In genomic region chr3:84889648-84890047, GRCm38 (mm10) we compare ENCODE assay signal across 9 mouse cellular contexts.
DNase-seq lines count a peak whose midpoint lies in the region; ATAC-seq and TF ChIP-seq lines count a peak whose summit lies in the region.
"Had no signal": no experiment of that assay in that cellular context is flagged by ENCODE, and none has a peak within 500 bp of the region (broad histone marks: within the 10 kb centered on the region; RNA-seq: fewer than 3 reads in every experiment).

No protein-coding gene starts in this region.

- no peaks in the 10 kb centered on the region for H3K9me3 ChIP-seq in midbrain, postnatal 0 days (ENCODE audit: low read length)
- no peaks in the 10 kb centered on the region for H3K9me3 ChIP-seq in midbrain, embryonic 11.5 days (ENCODE audit: control insufficient read depth, low read length)
- H3K9me3 ChIP-seq: limb, embryonic 12.5 days had no signal

- no peak overlapping the region for H3K9ac ChIP-seq in midbrain, postnatal 0 days (replicated peaks; ENCODE audit: low read length, poor library complexity, severe bottlenecking)
- H3K9ac ChIP-seq in midbrain, embryonic 11.5 days (ENCODE audit: low read length) = no peak overlapping the region
- H3K9ac ChIP-seq: limb, embryonic 12.5 days had no signal

- no peak overlapping the region for H3K4me3 ChIP-seq in gastrocnemius, adult 2 months
- H3K4me3 ChIP-seq in midbrain, postnatal 0 days (ENCODE audit: low read depth, low read length) = no peak overlapping the region
- no peak overlapping the region for H3K4me3 ChIP-seq in midbrain, embryonic 11.5 days (ENCODE audit: low read depth, low read length)
- H3K4me3 ChIP-seq: limb, embryonic 12.5 days had no signal

- no peak overlapping the region for H3K4me2 ChIP-seq in midbrain, postnatal 0 days (ENCODE audit: low read depth, low read length, poor library complexity, severe bottlenecking)
- no peak overlapping the region for H3K4me2 ChIP-seq in midbrain, embryonic 11.5 days
- H3K4me2 ChIP-seq: limb, embryonic 12.5 days had no signal

- intact Hi-C loops in gastrocnemius, adult 2 months (cut with DNase I) = no loop called here
- intact Hi-C loops in gastrocnemius, postnatal 14 days (cut with DNase I; ENCODE audit: low total_unique reads) = no loop called here

- peak; percentile 67 for TF ChIP-seq CTCF in gastrocnemius, adult 2 months (IDR thresholded peaks at IDR 0.05)
- peak; percentile 69 for TF ChIP-seq CTCF in midbrain, postnatal 0 days (IDR thresholded peaks at IDR 0.05)

- H3K27me3 ChIP-seq in midbrain, postnatal 0 days (ENCODE audit: insufficient read depth, low read length) = no peaks in the 10 kb centered on the region
- H3K27me3 ChIP-seq in midbrain, embryonic 11.5 days (ENCODE audit: control insufficient read depth, insufficient read depth, low read length) = no peaks in the 10 kb centered on the region
- H3K27me3 ChIP-seq: limb, embryonic 12.5 days had no signal

- no peaks in the 10 kb centered on the region for H3K36me3 ChIP-seq in midbrain, postnatal 0 days (ENCODE audit: insufficient read depth, low read length)
- no peaks in the 10 kb centered on the region for H3K36me3 ChIP-seq in midbrain, embryonic 11.5 days (ENCODE audit: control insufficient read depth, insufficient read depth, low read length)
- H3K36me3 ChIP-seq: limb, embryonic 12.5 days had no signal

- no peak for DNase-seq in gastrocnemius, adult 2 months
- no peak for DNase-seq in gastrocnemius, adult 8-10 months (ENCODE audit: low spot score in 2 of 2)
- DNase-seq in midbrain, postnatal 0 days (ENCODE audit: low spot score) = peak; percentile 40
- DNase-seq in midbrain, embryonic 11.5 days (ENCODE audit: low spot score, missing footprints) = no peak
- DNase-seq in kidney, postnatal 14 days = peak; percentile 24
- peak; percentile 27 for DNase-seq in thymus, postnatal 25 days
- DNase-seq in gastrocnemius, postnatal 14 days = no peak
- DNase-seq in adrenal gland, adult 2 months = no peak

- ATAC-seq in midbrain, postnatal 0 days (ENCODE audit: low FRiP score) = no peak
- ATAC-seq in midbrain, embryonic 11.5 days (ENCODE audit: low FRiP score) = no peak

- H3K27ac ChIP-seq in gastrocnemius, adult 2 months = no peak overlapping the region
- no peak overlapping the region for H3K27ac ChIP-seq in midbrain, postnatal 0 days (ENCODE audit: low read depth, low read length)
- H3K27ac ChIP-seq in midbrain, embryonic 11.5 days (ENCODE audit: low read depth, low read length) = no peak overlapping the region
- H3K27ac ChIP-seq: limb, embryonic 12.5 days had no signal

- no peaks in the 10 kb centered on the region for H3K4me1 ChIP-seq in midbrain, postnatal 0 days (ENCODE audit: insufficient read depth, low read length)
- H3K4me1 ChIP-seq in midbrain, embryonic 11.5 days (ENCODE audit: control insufficient read depth, insufficient read depth, low read length) = no peaks in the 10 kb centered on the region
- H3K4me1 ChIP-seq: limb, embryonic 12.5 days had no signal

- whole genome bisulfite sequencing in midbrain, postnatal 0 days = 61% methylated on average over 1 of the region's 1 CpGs
- 72% methylated on average over 1 of the region's 1 CpGs for WGBS in midbrain, embryonic 11.5 days

Comparison
In these comparisons a context has a peak if more than half of its experiments do, and no peak if none do; other contexts are left out.
1. DNase-seq: peak in midbrain, postnatal 0 days (single experiment), kidney, postnatal 14 days (single experiment) and thymus, postnatal 25 days (single experiment); none in gastrocnemius, adult 2 months (single experiment), gastrocnemius, adult 8-10 months (0 of 2), midbrain, embryonic 11.5 days (single experiment), gastrocnemius, postnatal 14 days (single experiment) and adrenal gland, adult 2 months (single experiment).